Mouse (Mus musculus): ENCODE measurements at regions not wholly inside any gene's neighbourhood (a gene's known extent, or its start where the extent isn't known, plus 50 kb on each side); places are given as distances from the start of the nearest gene placed in this dataset.

GRCm38 (mm10) chr12:112237061-112237490 is 91.1 kb downstream of the Kif26a start:
- TF ChIP-seq CTCF (IDR thresholded peaks at IDR 0.05; ENCODE audit: borderline replicate concordance, insufficient read depth, low read depth, low read length) (no peak), POLR2A (IDR thresholded peaks at IDR 0.05; ENCODE audit: borderline replicate concordance, insufficient read depth, low read length) (no peak)
